Mouse (Mus musculus) heart, embryonic 13.5 days (tissue): Measurements from ENCODE around the gene Fndc4. TPM values are rescaled to one million over a fixed set of nuclear protein-coding genes. Genes with fewer than 3 reads are reported as not detected.

Source experiments
- ATAC-seq: fragments of 200-750 bp; cut with Nextera tagmentation; 2 replicates; pipeline ENCODE4 v1.8.0; 2017; ENCODE audit warnings: moderate TSS enrichment; ENCODE audit not compliant: insufficient number of reproducible peaks, low FRiP score, low TSS enrichment; ENCODE audit errors: extremely low read depth
- H3K27ac ChIP-seq: fragments of 300-500 bp; sonication (generic); replicated peaks from 2 replicates; pipeline ENCODE4 v1.5.1; 2015; ENCODE audit warnings: moderate library complexity, mild to moderate bottlenecking, inconsistent platforms
- H3K27me3 ChIP-seq: fragments of 300-500 bp; sonication (generic); replicated peaks from 2 replicates; pipeline ENCODE4 v1.6.1; 2015; ENCODE audit warnings: mild to moderate bottlenecking, inconsistent platforms
- H3K36me3 ChIP-seq: fragments of 300-500 bp; sonication (generic); 2 replicates; pipeline ENCODE4 v1.6.1; 2015; ENCODE audit warnings: mild to moderate bottlenecking, inconsistent platforms
- H3K4me1 ChIP-seq: fragments of 300-500 bp; sonication (generic); 2 replicates; pipeline ENCODE4 v1.6.1; 2015; ENCODE audit warnings: inconsistent platforms
- H3K4me2 ChIP-seq: fragments of 300-500 bp; sonication (generic); 2 replicates; pipeline ENCODE4 v1.6.1; 2015; ENCODE audit warnings: inconsistent platforms, mild to moderate bottlenecking, moderate library complexity
- H3K4me3 ChIP-seq: fragments of 300-500 bp; sonication (generic); 2 replicates; pipeline ENCODE4 v1.5.1; 2015; ENCODE audit warnings: moderate library complexity, mild to moderate bottlenecking, inconsistent platforms
- H3K9ac ChIP-seq: fragments of 300-500 bp; sonication (generic); 2 replicates; pipeline ENCODE4 v1.6.1; 2015; ENCODE audit warnings: inconsistent platforms, mild to moderate bottlenecking, moderate library complexity
- H3K9me3 ChIP-seq: fragments of 300-500 bp; sonication (generic); 2 replicates; pipeline ENCODE4 v1.6.1; 2016; ENCODE audit warnings: inconsistent platforms
- WGBS: fragments of 180-500 bp; shearing (Covaris S2); methylation state at CpG from one replicate; pipeline ENCODE4 v1.1.7; 2015; ENCODE audit warnings: mixed read lengths; 5-methylcytosine and 5-hydroxymethylcytosine counted together
- polyA plus RNA-seq: library from polyadenylated mRNA; unstranded; fragments of >200 nt; fragmentation: Nextera tagmentation; extraction: Ambion mirVana; gene quantifications from 2 replicates; pipeline ENCODE4 v1.2.1, GENCODE M21; 2015

Fndc4 gene
- polyA plus RNA-seq, 1 experiment from 2014 or later = 22.4 TPM

DNA sequence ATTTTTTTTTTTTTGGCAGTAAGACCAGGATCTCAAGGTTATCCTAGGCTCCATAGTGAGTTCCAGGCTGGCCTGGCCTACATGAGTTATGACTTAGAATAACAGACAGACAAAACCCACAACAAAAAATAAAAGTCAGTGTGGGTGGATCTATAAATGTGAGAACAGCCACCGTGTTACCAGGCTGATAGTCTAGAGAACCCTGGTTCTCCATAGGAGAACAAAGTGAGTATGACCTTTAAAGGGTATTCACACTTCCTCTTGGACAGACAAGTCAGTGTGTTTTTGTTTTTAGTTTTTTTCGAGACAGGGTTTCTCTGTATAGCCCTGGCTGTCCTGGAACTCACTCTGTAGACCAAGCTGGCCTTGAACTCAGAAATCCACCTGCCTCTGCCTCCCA, 39.9 kb downstream of the Fndc4 start:
- no peak overlapping the region for H3K4me2 ChIP-seq
- H3K9ac ChIP-seq = no peak overlapping the region
- ATAC-seq = no peak
- WGBS = 79% methylated on average over 2 of the region's 2 CpGs
- peaks cover 92% of the 10 kb centered on the region for H3K36me3 ChIP-seq
- no peaks in the 10 kb centered on the region for H3K9me3 ChIP-seq
- H3K27ac ChIP-seq = no peak overlapping the region
- no peak overlapping the region for H3K4me3 ChIP-seq
- peaks cover 29% of the 10 kb centered on the region for H3K4me1 ChIP-seq
- H3K27me3 ChIP-seq = no peaks in the 10 kb centered on the region

GRCm38 (mm10) chr5:31255381-31255780, 40.5 kb downstream of the Fndc4 start:
- Histone ChIP-seq H3K4me2 (no peak overlapping the region), H3K4me1 (peaks cover 35% of the 10 kb centered on the region), H3K9ac (no peak overlapping the region), H3K9me3 (no peaks in the 10 kb centered on the region), H3K36me3 (peaks cover 92% of the 10 kb centered on the region), H3K4me3 (no peak overlapping the region), H3K27ac (no peak overlapping the region), H3K27me3 (no peaks in the 10 kb centered on the region)
- ATAC-seq = no peak
- WGBS = 88% methylated on average over 2 of the region's 2 CpGs

DNA sequence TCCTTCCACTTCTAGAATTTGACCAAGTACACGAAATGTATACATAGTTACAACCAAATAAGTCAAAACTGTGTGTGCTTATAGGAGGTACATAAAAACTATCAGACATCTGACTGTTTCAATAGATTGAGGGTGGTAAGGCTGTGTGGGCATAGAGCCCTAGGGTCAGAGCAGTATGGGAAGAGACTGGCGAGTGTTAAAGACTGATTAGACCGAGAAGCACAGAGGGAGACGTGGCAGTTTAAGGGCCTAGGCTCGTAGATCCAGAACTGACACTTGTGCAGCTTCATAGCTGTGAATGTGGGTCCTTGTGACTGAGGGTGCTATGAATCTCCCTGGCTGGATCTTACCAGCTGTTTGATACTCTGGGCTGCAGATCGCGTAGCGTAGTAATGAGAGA, 41.0 kb downstream of the Fndc4 start:
- peak overlapping the region; percentile 56; the same call in 1 of the 2 replicates for H3K27ac ChIP-seq
- no peaks in the 10 kb centered on the region for H3K27me3 ChIP-seq
- H3K4me1 ChIP-seq = peaks cover 38% of the 10 kb centered on the region
- H3K36me3 ChIP-seq = peaks cover 92% of the 10 kb centered on the region
- WGBS = 72% methylated on average over 8 of the region's 8 CpGs
- ATAC-seq = no peak
- peak overlapping the region; percentile 21; the same call in 1 of the 2 replicates for H3K9ac ChIP-seq
- H3K4me3 ChIP-seq = no peak overlapping the region
- no peak overlapping the region for H3K4me2 ChIP-seq
- H3K9me3 ChIP-seq = no peaks in the 10 kb centered on the region

- H3K4me1 ChIP-seq = peaks cover 42% of the 10 kb centered on the region
- H3K27ac ChIP-seq = peak overlapping the region; percentile 56
- WGBS = 69% methylated on average over 7 of the region's 7 CpGs
- H3K27me3 ChIP-seq = no peaks in the 10 kb centered on the region
- H3K9me3 ChIP-seq = no peaks in the 10 kb centered on the region
- H3K36me3 ChIP-seq = peaks cover 92% of the 10 kb centered on the region
- no peak overlapping the region for H3K4me2 ChIP-seq
- no peak for ATAC-seq
- H3K9ac ChIP-seq = peak overlapping the region; percentile 21; the same call in 1 of the 2 replicates
- H3K4me3 ChIP-seq = no peak overlapping the region
Measured at GRCm38 (mm10) chr5:31254452-31254851, 41.4 kb downstream of the Fndc4 start.

GRCm38 (mm10) chr5:31253806-31254205, 42.1 kb downstream of the Fndc4 start:
- Histone ChIP-seq H3K4me3 (no peak overlapping the region), H3K27ac (peak overlapping the region; percentile 56), H3K9ac (peak overlapping the region; percentile 21; the same call in 1 of the 2 replicates), H3K9me3 (no peaks in the 10 kb centered on the region), H3K36me3 (peaks cover 92% of the 10 kb centered on the region), H3K4me2 (0 out of 2 replicates have a peak overlapping the region, but pooled peaks have one; percentile 5), H3K27me3 (no peaks in the 10 kb centered on the region), H3K4me1 (peaks cover 48% of the 10 kb centered on the region)
- no peak for ATAC-seq
- 70% methylated on average over 8 of the region's 8 CpGs for WGBS

DNA sequence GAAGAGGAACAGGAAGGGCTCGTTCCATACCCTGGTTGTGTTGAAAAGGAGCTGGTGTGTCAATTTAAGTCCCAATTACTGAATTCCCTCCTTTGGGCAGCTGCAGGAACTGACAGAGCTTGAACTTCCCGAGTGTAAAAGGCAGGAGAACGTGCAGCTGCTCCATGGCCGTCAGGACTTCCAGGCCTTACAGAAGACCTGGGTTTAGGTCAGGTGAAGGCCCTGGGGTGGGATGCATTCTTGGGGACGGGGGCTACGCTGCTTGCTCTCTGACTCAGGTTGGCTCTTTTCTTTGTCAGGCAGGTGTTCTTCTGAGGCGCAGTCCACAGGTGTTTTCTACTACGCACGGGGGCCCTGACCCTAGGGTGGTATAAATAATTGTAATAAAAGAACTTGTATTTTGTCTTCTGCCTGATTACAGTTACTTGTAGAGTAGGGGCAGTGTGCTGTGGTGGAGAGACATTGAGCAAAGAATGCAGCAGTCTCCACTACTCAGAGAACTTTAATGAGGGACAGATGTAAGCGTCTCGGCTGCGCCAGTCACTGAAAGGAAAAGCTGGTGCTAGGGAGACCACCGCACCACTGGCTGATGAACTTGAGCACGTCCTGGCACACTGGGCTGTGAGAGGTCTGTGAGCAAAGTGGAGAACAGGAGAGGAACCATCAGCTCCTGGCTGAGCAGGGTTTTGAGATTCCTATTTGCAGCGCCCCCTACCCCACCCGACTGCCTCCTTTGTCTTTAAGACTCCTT, 42.9 kb downstream of the Fndc4 start:
- H3K27me3 ChIP-seq = no peaks in the 10 kb centered on the region
- peaks cover 92% of the 10 kb centered on the region for H3K36me3 ChIP-seq
- H3K4me3 ChIP-seq = no peak overlapping the region
- no peak overlapping the region for H3K9ac ChIP-seq
- no peaks in the 10 kb centered on the region for H3K9me3 ChIP-seq
- peaks cover 48% of the 10 kb centered on the region for H3K4me1 ChIP-seq
- H3K27ac ChIP-seq = 0 out of 2 replicates have a peak overlapping the region, but pooled peaks have one; percentile 56
- no peak for ATAC-seq
- H3K4me2 ChIP-seq = peak overlapping the region; percentile 68; the same call in 1 of the 2 replicates
- WGBS = 83% methylated on average over 16 of the region's 16 CpGs

DNA sequence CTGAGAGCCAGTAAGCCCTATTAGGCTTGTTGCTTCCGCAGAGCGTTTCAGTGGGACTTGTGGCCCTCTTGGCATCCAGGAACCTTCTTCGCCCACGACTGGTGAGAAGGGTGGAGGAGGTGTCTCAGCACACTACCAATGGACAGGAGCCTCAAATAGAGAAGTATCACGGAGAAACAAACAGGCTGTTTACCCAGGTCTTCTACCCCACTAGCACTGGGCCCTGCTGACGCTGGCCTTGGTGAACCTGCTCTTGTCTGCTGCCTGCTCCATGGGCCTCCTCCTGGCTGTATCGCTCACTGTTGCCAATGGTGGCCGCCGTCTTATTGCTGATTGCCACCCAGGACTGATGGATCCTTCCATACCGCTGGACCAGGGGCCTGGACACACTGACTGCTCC, 43.7 kb downstream of the Fndc4 start:
- Histone ChIP-seq H3K4me3 (peak overlapping the region; percentile 48), H3K27ac (no peak overlapping the region), H3K4me1 (peaks cover 48% of the 10 kb centered on the region), H3K27me3 (no peaks in the 10 kb centered on the region), H3K9ac (peak overlapping the region; percentile 69), H3K9me3 (no peaks in the 10 kb centered on the region), H3K36me3 (peaks cover 92% of the 10 kb centered on the region), H3K4me2 (peak overlapping the region; percentile 68)
- WGBS = 57% methylated on average over 10 of the region's 10 CpGs
- no peak for ATAC-seq

DNA sequence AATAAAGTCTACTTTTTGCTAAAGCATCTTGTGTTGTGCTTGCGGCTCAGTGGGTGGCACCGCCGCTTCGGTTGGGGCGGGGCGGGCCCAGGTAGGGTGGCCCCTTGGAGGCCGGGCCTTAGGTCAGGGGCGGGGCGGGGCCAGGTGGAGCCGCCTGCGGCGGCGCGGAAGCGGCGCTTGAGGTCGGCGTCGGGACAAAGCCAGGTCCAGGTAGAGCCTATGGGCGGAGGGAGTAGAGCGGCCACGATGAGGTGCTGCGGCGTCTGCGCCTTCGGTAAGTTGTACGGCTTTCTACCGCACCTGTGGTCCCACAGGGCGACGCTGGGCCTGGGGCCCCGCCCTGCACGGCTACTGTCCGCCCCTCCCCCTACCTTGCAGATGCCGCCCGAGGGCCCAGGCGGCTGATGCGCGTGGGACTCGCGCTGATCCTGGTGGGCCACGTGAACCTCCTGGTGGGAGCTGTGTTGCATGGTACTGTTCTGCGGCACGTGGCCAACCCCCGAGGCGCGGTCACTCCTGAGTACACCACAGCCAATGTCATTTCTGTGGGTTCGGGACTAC, 44.3 kb downstream of the Fndc4 start, which contains the start of gene Krtcap3:
Gene Krtcap3 (plus strand): TSS at position 151 of the 561 bp plus-strand sequence.
- peak within 1 kb of the TSS; percentile 48 for H3K4me3 ChIP-seq
- WGBS = 17% methylated on average over 47 of the region's 47 CpGs
- H3K36me3 ChIP-seq = peaks cover 94% of the 10 kb centered on the region
- no peak within 1 kb of the TSS for H3K27ac ChIP-seq
- peaks cover 48% of the 10 kb centered on the region for H3K4me1 ChIP-seq
- H3K4me2 ChIP-seq = peak within 1 kb of the TSS; percentile 68
- H3K9me3 ChIP-seq = no peaks in the 10 kb centered on the region
- H3K9ac ChIP-seq = peak within 1 kb of the TSS; percentile 69
- peak; percentile 68 for ATAC-seq
- no peaks in the 10 kb centered on the region for H3K27me3 ChIP-seq

GRCm38 (mm10) chr5:31250716-31251115, 45.2 kb downstream of the Fndc4 start:
- H3K36me3 ChIP-seq = peaks cover 98% of the 10 kb centered on the region
- no peak overlapping the region for H3K4me3 ChIP-seq

More at GRCm38 (mm10) chr5:31250716-31251115, 45.2 kb downstream of the Fndc4 start:
- H3K27ac ChIP-seq = no peak overlapping the region
- WGBS = 55% methylated on average over 4 of the region's 4 CpGs
- no peaks in the 10 kb centered on the region for H3K27me3 ChIP-seq
- peak overlapping the region; percentile 69 for H3K9ac ChIP-seq
- ATAC-seq = no peak
- H3K4me1 ChIP-seq = peaks cover 48% of the 10 kb centered on the region
- 0 out of 2 replicates have a peak overlapping the region, but pooled peaks have one; percentile 68 for H3K4me2 ChIP-seq
- H3K9me3 ChIP-seq = no peaks in the 10 kb centered on the region
